Mouse (Mus musculus) neural tube, embryonic 12.5 days (tissue): ENCODE results near the gene Olfr148. TPM values are rescaled to one million over a fixed set of nuclear protein-coding genes. Genes with fewer than 3 reads are reported as not detected.

Experiments used
- ATAC-seq: fragments of 200-750 bp; cut with Nextera tagmentation; 2 replicates; pipeline ENCODE4 v1.8.0; 2017; ENCODE audit warnings: low read depth, mild to moderate bottlenecking, moderate TSS enrichment, moderate library complexity; ENCODE audit not compliant: low FRiP score
- H3K27ac ChIP-seq: fragments of 300-500 bp; sonication (generic); 2 replicates; pipeline ENCODE4 v1.5.1; 2016
- H3K27me3 ChIP-seq: fragments of 300-500 bp; sonication (generic); replicated peaks from 2 replicates; pipeline ENCODE4 v1.6.1; 2016; ENCODE audit warnings: mild to moderate bottlenecking
- H3K36me3 ChIP-seq: fragments of 300-500 bp; sonication (generic); 2 replicates; pipeline ENCODE4 v1.6.1; 2016; ENCODE audit warnings: mild to moderate bottlenecking
- H3K4me1 ChIP-seq: fragments of 300-500 bp; sonication (generic); 2 replicates; pipeline ENCODE4 v1.6.1; 2016
- H3K4me2 ChIP-seq: fragments of 300-500 bp; sonication (generic); replicated peaks from 2 replicates; pipeline ENCODE4 v1.6.1; 2016; ENCODE audit warnings: mild to moderate bottlenecking
- H3K4me3 ChIP-seq: fragments of 300-500 bp; sonication (generic); 2 replicates; pipeline ENCODE4 v1.5.1; 2016
- H3K9ac ChIP-seq: fragments of 300-500 bp; sonication (generic); 2 replicates; pipeline ENCODE4 v1.6.1; 2016; ENCODE audit warnings: mild to moderate bottlenecking
- H3K9me3 ChIP-seq: fragments of 300-500 bp; sonication (generic); 2 replicates; pipeline ENCODE4 v1.6.1; 2016; ENCODE audit warnings: mild to moderate bottlenecking
- WGBS: fragments of 180-500 bp; shearing (Covaris S2); methylation state at CpG from one replicate; pipeline ENCODE4 v1.1.7; 2016; 5-methylcytosine and 5-hydroxymethylcytosine counted together
- polyA plus RNA-seq: library from polyadenylated mRNA; unstranded; fragments of >200 nt; fragmentation: Nextera tagmentation; extraction: Ambion mirVana; gene quantifications from 2 replicates; pipeline ENCODE4 v1.2.1, GENCODE M21; 2016

Gene Olfr148
- polyA plus RNA-seq, 1 experiment from 2014 or later = not detected

- ATAC-seq = no peak
- H3K9ac ChIP-seq = no peak overlapping the region
- H3K36me3 ChIP-seq = no peaks in the 10 kb centered on the region
- H3K4me3 ChIP-seq = no peak overlapping the region
- H3K4me2 ChIP-seq = no peak overlapping the region
- H3K9me3 ChIP-seq = no peaks in the 10 kb centered on the region
- WGBS = 15% methylated on average over 4 of the region's 4 CpGs
- H3K27me3 ChIP-seq = no peaks in the 10 kb centered on the region
- no peaks in the 10 kb centered on the region for H3K4me1 ChIP-seq
- no peak overlapping the region for H3K27ac ChIP-seq
Observed at GRCm38 (mm10) chr9:39633913-39634594, 23.6 kb downstream of the Olfr148 start.

- H3K27me3 ChIP-seq = no peaks in the 10 kb centered on the region
- no peak for ATAC-seq
Observed at GRCm38 (mm10) chr9:39644785-39645184, 34.3 kb downstream of the Olfr148 start, which contains the start of gene Olfr961. TSS of gene Olfr961 (plus strand) at chr9:39645085.

GRCm38 (mm10) chr9:39647382-39647781 lies 36.9 kb downstream of the Olfr148 start:
- no peaks in the 10 kb centered on the region for H3K9me3 ChIP-seq
- H3K27me3 ChIP-seq = no peaks in the 10 kb centered on the region
- H3K36me3 ChIP-seq = no peaks in the 10 kb centered on the region
- no peaks in the 10 kb centered on the region for H3K4me1 ChIP-seq
- H3K4me2 ChIP-seq = no peak overlapping the region
- no peak overlapping the region for H3K27ac ChIP-seq
- no peak for ATAC-seq
- WGBS = 99% methylated on average over 4 of the region's 4 CpGs
- no peak overlapping the region for H3K9ac ChIP-seq
- no peak overlapping the region for H3K4me3 ChIP-seq

More at GRCm38 (mm10) chr9:39644785-39645184, 34.3 kb downstream of the Olfr148 start, which contains the start of gene Olfr961:
- no peaks in the 10 kb centered on the region for H3K4me1 ChIP-seq
- no peak within 1 kb of the TSS for H3K4me2 ChIP-seq
- H3K36me3 ChIP-seq = no peaks in the 10 kb centered on the region
- no peak within 1 kb of the TSS for H3K27ac ChIP-seq
- no peak within 1 kb of the TSS for H3K9ac ChIP-seq
- H3K4me3 ChIP-seq = no peak within 1 kb of the TSS
- H3K9me3 ChIP-seq = no peaks in the 10 kb centered on the region

GRCm38 (mm10) chr9:39654756-39655396 lies 44.4 kb downstream of the Olfr148 start:
- no peaks in the 10 kb centered on the region for H3K27me3 ChIP-seq
- no peaks in the 10 kb centered on the region for H3K36me3 ChIP-seq
- no peaks in the 10 kb centered on the region for H3K9me3 ChIP-seq
- no peak overlapping the region for H3K27ac ChIP-seq
- H3K4me2 ChIP-seq = no peak overlapping the region
- no peak overlapping the region for H3K9ac ChIP-seq
- no peak overlapping the region for H3K4me3 ChIP-seq
- no peaks in the 10 kb centered on the region for H3K4me1 ChIP-seq
- ATAC-seq = no peak
- WGBS = 82% methylated on average over 6 of the region's 6 CpGs

Other genes with a start within 250 kb of the Olfr148 start
- gene Olfr951, start 223.2 kb upstream of the Olfr148 start, polyA plus RNA-seq = not detected in 2 replicates
- not detected in 2 replicates for gene Olfr952, start 183.5 kb upstream of the Olfr148 start, polyA plus RNA-seq
- gene Olfr954, start 154.0 kb upstream of the Olfr148 start, polyA plus RNA-seq = not detected in 2 replicates
- gene Olfr955, start 138.7 kb upstream of the Olfr148 start, polyA plus RNA-seq = not detected in 2 replicates
- not detected in 2 replicates for gene Olfr44, start 116.7 kb upstream of the Olfr148 start, polyA plus RNA-seq
- gene Olfr957, start 94.8 kb upstream of the Olfr148 start, polyA plus RNA-seq = not detected in 2 replicates
- not detected in 2 replicates for gene Olfr958, start 56.6 kb upstream of the Olfr148 start, polyA plus RNA-seq
- gene Olfr959, start 35.1 kb upstream of the Olfr148 start, polyA plus RNA-seq = not detected in 2 replicates
- 26.1 and 26.5 TPM in 2 replicates for gene AW551984, start 6.3 kb upstream of the Olfr148 start, polyA plus RNA-seq
- not detected in 2 replicates for gene Olfr960, start 10.7 kb downstream of the Olfr148 start, polyA plus RNA-seq
- not detected in 2 replicates for gene Olfr961, start 34.4 kb downstream of the Olfr148 start, polyA plus RNA-seq
- gene Olfr963, start 56.5 kb downstream of the Olfr148 start, polyA plus RNA-seq = not detected in 2 replicates
- not detected in 2 replicates for gene Olfr149, start 96.5 kb downstream of the Olfr148 start, polyA plus RNA-seq
- gene Olfr965, start 100.7 kb downstream of the Olfr148 start, polyA plus RNA-seq = not detected in 2 replicates
- gene Olfr150, start 120.3 kb downstream of the Olfr148 start, polyA plus RNA-seq = not detected in 2 replicates
- not detected in 2 replicates for gene Olfr967, start 135.6 kb downstream of the Olfr148 start, polyA plus RNA-seq
- not detected in 2 replicates for gene Olfr968, start 172.6 kb downstream of the Olfr148 start, polyA plus RNA-seq
- gene Olfr969, start 180.3 kb downstream of the Olfr148 start, polyA plus RNA-seq = not detected in 2 replicates
- gene Olfr970, start 198.2 kb downstream of the Olfr148 start, polyA plus RNA-seq = not detected in 2 replicates
- gene Olfr971, start 226.2 kb downstream of the Olfr148 start, polyA plus RNA-seq = not detected in 2 replicates